Mouse (Mus musculus) midbrain, embryonic 11.5 days (tissue): ENCODE data around the gene Upk3bl. TPM values are rescaled to one million over a fixed set of nuclear protein-coding genes. Genes with fewer than 3 reads are reported as not detected.

Experiments used
- ATAC-seq: fragments of 200-750 bp; cut with Nextera tagmentation; 2 replicates; pipeline ENCODE4 v1.8.0; 2017; ENCODE audit warnings: moderate TSS enrichment, moderate library complexity; ENCODE audit not compliant: low FRiP score
- DNase-seq: peaks from one replicate; pipeline ENCODE4 v3.0.0; 2015; ENCODE audit warnings: low spot score; ENCODE audit errors: missing footprints
- H3K27ac ChIP-seq: fragments of 300-500 bp; sonication (generic); 2 replicates; pipeline ENCODE4 v1.5.1; 2014; ENCODE audit warnings: low read depth, low read length
- H3K27me3 ChIP-seq: fragments of 300-500 bp; sonication (generic); 2 replicates; pipeline ENCODE4 v1.6.1; 2014; ENCODE audit warnings: mild to moderate bottlenecking, low read length, moderate library complexity, mixed read lengths; ENCODE audit not compliant: control insufficient read depth, insufficient read depth
- H3K36me3 ChIP-seq: fragments of 300-500 bp; sonication (generic); 2 replicates; pipeline ENCODE4 v1.6.1; 2014; ENCODE audit warnings: mild to moderate bottlenecking, low read length, moderate library complexity, mixed read lengths; ENCODE audit not compliant: control insufficient read depth, insufficient read depth
- H3K4me1 ChIP-seq: fragments of 300-500 bp; sonication (generic); 2 replicates; pipeline ENCODE4 v1.6.1; 2014; ENCODE audit warnings: low read length; ENCODE audit not compliant: control insufficient read depth, insufficient read depth
- H3K4me2 ChIP-seq: fragments of 300-500 bp; sonication (generic); 2 replicates; pipeline ENCODE4 v1.6.1; 2014; ENCODE audit warnings: mild to moderate bottlenecking, moderate library complexity
- H3K4me3 ChIP-seq: fragments of 300-500 bp; sonication (generic); 2 replicates; pipeline ENCODE4 v1.5.1; 2014; ENCODE audit warnings: low read depth, low read length
- H3K9ac ChIP-seq: fragments of 300-500 bp; sonication (generic); 2 replicates; pipeline ENCODE4 v1.6.1; 2014; ENCODE audit warnings: low read length
- H3K9me3 ChIP-seq: fragments of 300-500 bp; sonication (generic); 2 replicates; pipeline ENCODE4 v1.6.1; 2016; ENCODE audit warnings: low read length; ENCODE audit not compliant: control insufficient read depth
- WGBS: fragments of 180-500 bp; shearing (Covaris S2); extraction: QIAGEN DNeasy Blood & Tissue Kit; methylation state at CpG from one replicate; pipeline ENCODE4 v1.1.7; 2014; 5-methylcytosine and 5-hydroxymethylcytosine counted together
- polyA plus RNA-seq: library from polyadenylated mRNA; unstranded; fragments of >200 nt; fragmentation: Nextera tagmentation; extraction: Ambion mirVana; gene quantifications from 2 replicates; pipeline ENCODE4 v1.2.1, GENCODE M21; 2014

Gene Upk3bl
- polyA plus RNA-seq, 1 experiment from 2014 or later: 0.29 TPM

- no peak overlapping the region for H3K4me2 ChIP-seq
- DNase-seq (no peak), ATAC-seq (no peak)
- peaks cover 9% of the 10 kb centered on the region; the same call in 1 of the 2 replicates for H3K36me3 ChIP-seq
- H3K27me3 ChIP-seq: no peaks in the 10 kb centered on the region
- no peak overlapping the region for H3K9ac ChIP-seq
- H3K4me3 ChIP-seq: no peak overlapping the region
- H3K4me1 ChIP-seq: no peaks in the 10 kb centered on the region
- H3K27ac ChIP-seq: no peak overlapping the region
- H3K9me3 ChIP-seq: no peaks in the 10 kb centered on the region
- WGBS: 81% methylated on average over 3 of the region's 3 CpGs
Observed at GRCm38 (mm10) chr5:136025712-136026111, 28.6 kb upstream of the Upk3bl start.

- ATAC-seq (no peak), DNase-seq (no peak)
- Histone ChIP-seq H3K4me1 (no peaks in the 10 kb centered on the region), H3K4me2 (no peak overlapping the region), H3K27ac (no peak overlapping the region), H3K36me3 (peaks cover 14% of the 10 kb centered on the region), H3K9ac (no peak overlapping the region), H3K9me3 (no peaks in the 10 kb centered on the region), H3K27me3 (no peaks in the 10 kb centered on the region), H3K4me3 (no peak overlapping the region)
- WGBS: 83% methylated on average over 9 of the region's 9 CpGs
Observed at GRCm38 (mm10) chr5:136026859-136027258, 27.4 kb upstream of the Upk3bl start.

DNA sequence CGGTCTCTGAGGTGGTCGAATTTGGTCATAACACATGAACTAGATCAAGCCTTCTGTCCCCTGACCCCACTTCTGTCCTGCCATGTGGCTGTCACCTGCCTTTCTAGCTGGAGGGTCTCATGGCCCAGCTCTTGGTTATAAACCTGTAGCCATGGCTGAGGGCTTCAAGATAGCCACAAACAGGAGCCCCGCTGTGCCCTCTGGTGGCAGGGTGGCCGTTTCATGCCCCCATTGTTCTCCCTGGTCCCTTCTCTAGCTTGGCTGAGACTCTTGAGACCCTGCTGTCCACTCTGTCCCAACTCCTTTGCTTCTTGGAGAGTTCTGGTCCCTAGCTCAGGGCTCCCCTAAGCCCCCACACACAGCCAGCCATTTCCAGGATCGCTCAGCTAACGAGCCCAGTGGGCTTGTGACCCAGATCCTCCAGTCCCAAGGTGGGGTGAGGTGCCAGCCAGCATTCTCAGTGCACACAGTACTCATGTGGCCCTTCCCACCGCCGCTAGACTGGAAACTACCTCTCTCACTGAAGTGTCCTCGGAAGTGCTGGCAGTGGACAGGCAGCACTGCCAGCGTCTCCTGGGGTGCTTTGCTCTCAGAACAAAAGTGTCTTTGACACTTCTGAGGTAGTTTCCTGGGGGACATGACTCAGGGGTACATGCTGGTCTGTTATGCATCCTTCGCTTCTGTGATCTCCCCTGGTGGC lies 26.5 kb upstream of the Upk3bl start:
- peaks cover 16% of the 10 kb centered on the region for H3K36me3 ChIP-seq
- no peak for DNase-seq
- H3K4me2 ChIP-seq: no peak overlapping the region
- no peak overlapping the region for H3K9ac ChIP-seq
- H3K4me1 ChIP-seq: no peaks in the 10 kb centered on the region
- WGBS: 86% methylated on average over 11 of the region's 11 CpGs
- no peak overlapping the region for H3K27ac ChIP-seq
- no peaks in the 10 kb centered on the region for H3K9me3 ChIP-seq
- no peak for ATAC-seq
- no peak overlapping the region for H3K4me3 ChIP-seq
- H3K27me3 ChIP-seq: no peaks in the 10 kb centered on the region

- H3K27me3 ChIP-seq: no peaks in the 10 kb centered on the region
- H3K9ac ChIP-seq: no peak overlapping the region
- no peak overlapping the region for H3K4me3 ChIP-seq
- ATAC-seq (no peak), DNase-seq (no peak)
- H3K9me3 ChIP-seq: no peaks in the 10 kb centered on the region
- 83% methylated on average over 4 of the region's 4 CpGs for WGBS
- no peak overlapping the region for H3K27ac ChIP-seq
- peaks cover 11% of the 10 kb centered on the region for H3K36me3 ChIP-seq
- H3K4me2 ChIP-seq: no peak overlapping the region
- no peaks in the 10 kb centered on the region for H3K4me1 ChIP-seq
Observed at GRCm38 (mm10) chr5:136034868-136035267, 19.4 kb upstream of the Upk3bl start.

DNA sequence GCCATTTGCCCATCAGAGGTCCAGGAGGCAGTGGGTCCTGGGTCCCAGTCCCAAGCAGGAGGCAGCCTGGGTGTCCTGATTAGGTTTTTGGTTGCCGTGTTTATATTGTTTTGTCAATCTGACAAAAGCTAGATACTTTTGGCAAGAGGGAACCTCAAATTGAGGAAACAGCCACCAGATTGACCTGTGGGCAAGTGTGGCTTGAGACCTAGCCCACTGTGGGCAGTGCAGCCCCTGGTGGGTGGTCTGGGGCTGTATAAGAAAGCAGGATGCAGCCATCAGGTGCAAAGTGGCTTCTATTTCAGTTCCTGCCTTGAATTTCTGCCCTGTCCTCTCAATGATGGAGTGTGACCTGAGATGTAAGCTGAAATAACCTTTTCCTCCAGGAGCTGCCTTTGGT lies 19.0 kb upstream of the Upk3bl start:
- H3K27ac ChIP-seq: no peak overlapping the region
- no peaks in the 10 kb centered on the region for H3K27me3 ChIP-seq
- DNase-seq (no peak), ATAC-seq (no peak)
- 90% methylated on average over 1 of the region's 1 CpGs for WGBS
- no peaks in the 10 kb centered on the region for H3K9me3 ChIP-seq
- H3K4me2 ChIP-seq: no peak overlapping the region
- no peak overlapping the region for H3K9ac ChIP-seq
- H3K4me1 ChIP-seq: no peaks in the 10 kb centered on the region
- peaks cover 9% of the 10 kb centered on the region for H3K36me3 ChIP-seq
- no peak overlapping the region for H3K4me3 ChIP-seq

GRCm38 (mm10) chr5:136036667-136037066 lies 17.6 kb upstream of the Upk3bl start:
- Histone ChIP-seq H3K27me3 (no peaks in the 10 kb centered on the region), H3K9ac (no peak overlapping the region), H3K4me2 (no peak overlapping the region), H3K4me3 (no peak overlapping the region), H3K9me3 (no peaks in the 10 kb centered on the region), H3K27ac (no peak overlapping the region), H3K36me3 (0 out of 2 replicates have a peak, but pooled peaks cover 3% of the 10 kb centered on the region), H3K4me1 (no peaks in the 10 kb centered on the region)
- ATAC-seq (no peak), DNase-seq (no peak)
- 83% methylated on average over 1 of the region's 1 CpGs for WGBS

- WGBS: 84% methylated on average over 17 of the region's 17 CpGs
- no peak within 1 kb of the TSS for H3K4me2 ChIP-seq
- no peaks in the 10 kb centered on the region for H3K27me3 ChIP-seq
- H3K36me3 ChIP-seq: no peaks in the 10 kb centered on the region
- no peak within 1 kb of the TSS for H3K27ac ChIP-seq
- DNase-seq: no peak
- no peak within 1 kb of the TSS for H3K9ac ChIP-seq
- no peaks in the 10 kb centered on the region for H3K4me1 ChIP-seq
- H3K9me3 ChIP-seq: no peaks in the 10 kb centered on the region
- no peak for ATAC-seq
- no peak within 1 kb of the TSS for H3K4me3 ChIP-seq
Observed at GRCm38 (mm10) chr5:136038258-136039214, 15.8 kb upstream of the Upk3bl start, which contains the start of gene Upk3b. Gene Upk3b (plus strand): TSS chr5:136038496.

DNA sequence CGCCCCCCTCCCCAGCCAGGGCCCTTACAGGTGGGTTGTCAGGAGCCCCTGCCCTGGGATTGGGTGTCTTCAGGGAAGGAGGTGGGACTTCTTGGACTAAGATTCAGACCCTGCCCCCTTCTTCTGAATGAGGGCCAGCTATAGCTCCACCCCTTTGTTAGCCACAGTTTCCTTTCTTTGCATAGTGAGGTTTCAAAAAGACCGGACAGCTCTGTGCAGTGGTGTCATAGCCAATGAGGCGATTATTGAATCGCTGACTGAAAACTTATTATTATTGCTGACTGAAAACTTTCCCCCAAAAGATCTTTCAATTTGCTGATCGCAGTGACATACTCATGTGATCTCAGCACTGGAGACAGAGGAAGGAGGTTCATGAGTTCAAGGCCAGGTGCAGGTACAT lies 14.1 kb upstream of the Upk3bl start:
- no peaks in the 10 kb centered on the region for H3K36me3 ChIP-seq
- ATAC-seq (no peak), DNase-seq (no peak)
- H3K9ac ChIP-seq: no peak overlapping the region
- no peak overlapping the region for H3K4me2 ChIP-seq
- H3K4me1 ChIP-seq: no peaks in the 10 kb centered on the region
- 44% methylated on average over 5 of the region's 5 CpGs for WGBS
- H3K27ac ChIP-seq: no peak overlapping the region
- no peak overlapping the region for H3K4me3 ChIP-seq
- H3K9me3 ChIP-seq: no peaks in the 10 kb centered on the region
- H3K27me3 ChIP-seq: no peaks in the 10 kb centered on the region

- Histone ChIP-seq H3K4me2 (no peak overlapping the region), H3K9me3 (no peaks in the 10 kb centered on the region)
- WGBS: 20% methylated on average over 2 of the region's 2 CpGs
Observed at GRCm38 (mm10) chr5:136041260-136041659, 13.0 kb upstream of the Upk3bl start.

More at GRCm38 (mm10) chr5:136041260-136041659, 13.0 kb upstream of the Upk3bl start:
- Histone ChIP-seq H3K9ac (no peak overlapping the region), H3K36me3 (no peaks in the 10 kb centered on the region), H3K27ac (no peak overlapping the region), H3K4me3 (no peak overlapping the region), H3K4me1 (no peaks in the 10 kb centered on the region; the same call in 1 of the 2 replicates), H3K27me3 (no peaks in the 10 kb centered on the region)
- ATAC-seq (no peak), DNase-seq (no peak)
